Mouse (Mus musculus) liver, adult (tissue): ENCODE results near the gene Basp1.

Experiments
- GATA4 ChIP-seq: IDR thresholded peaks from 2 replicates; pipeline ENCODE4 v1.6.1; 2014; ENCODE audit warnings: mild to moderate bottlenecking, low read length; ENCODE audit not compliant: insufficient replicate concordance

Gene Basp1

DNA sequence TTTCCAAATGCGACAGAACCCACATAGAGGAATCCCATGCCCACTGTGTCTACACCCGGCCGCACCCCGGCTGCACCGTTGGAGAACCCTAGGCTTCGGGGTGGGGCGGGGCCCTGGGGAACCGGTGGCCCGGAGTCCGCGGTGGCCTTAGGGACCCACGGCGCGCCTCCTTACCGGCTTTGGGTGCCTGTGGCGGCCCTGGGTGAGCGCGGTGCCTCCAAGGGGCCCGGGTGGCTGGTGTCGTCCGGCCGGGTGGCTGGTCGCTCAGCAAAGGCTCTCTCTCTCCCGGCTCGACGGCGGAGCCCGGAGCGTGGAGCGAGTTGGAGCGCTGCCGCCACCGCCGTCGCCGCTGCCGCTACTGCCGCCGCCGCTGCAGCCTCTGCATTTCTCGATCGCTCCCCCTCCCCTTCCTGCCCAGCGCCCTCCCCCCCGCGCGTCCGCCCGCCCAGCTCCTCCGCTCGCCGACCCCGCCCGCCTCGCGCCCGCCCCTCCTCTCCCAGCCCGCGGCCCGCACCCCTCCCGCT lies at the start of gene Basp1:
Gene Basp1 (minus strand): TSS at position 387 of the 524 bp plus-strand sequence.
- TF ChIP-seq GATA4 = no peak

DNA sequence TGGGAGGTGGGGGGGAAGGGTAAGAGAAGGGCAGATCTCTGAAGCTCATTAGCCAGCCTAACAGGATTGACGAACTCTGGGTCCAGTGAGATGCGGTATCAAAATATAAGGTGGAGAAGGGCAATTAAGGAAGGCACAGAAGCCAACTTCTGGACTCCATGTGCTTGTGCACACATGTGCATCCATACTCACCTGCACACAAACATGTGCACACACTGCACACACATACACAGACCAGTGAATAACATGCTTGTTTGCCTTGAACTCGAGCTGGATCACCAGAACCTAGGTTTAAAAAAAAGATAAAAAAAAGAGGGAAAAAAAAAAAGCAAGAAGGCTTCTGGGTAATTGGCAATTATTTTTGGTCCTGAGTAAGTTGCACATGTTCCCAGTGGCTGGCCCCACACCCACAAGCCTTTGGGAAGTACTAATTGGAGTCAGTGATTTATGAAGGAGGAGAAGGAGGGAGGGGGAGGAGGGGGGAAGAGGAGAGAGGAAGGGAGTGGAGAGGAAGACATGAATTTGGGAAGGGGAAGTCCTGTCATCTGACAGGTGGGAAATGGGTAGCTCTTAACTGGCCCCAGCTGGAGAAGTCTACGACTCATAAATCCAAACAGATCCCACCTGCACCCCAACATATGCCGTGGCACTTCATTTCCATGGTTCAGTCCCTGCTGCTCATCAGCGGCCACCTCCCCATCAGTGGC lies 48.6 kb upstream of the Basp1 start:
- no peak for TF ChIP-seq GATA4

DNA sequence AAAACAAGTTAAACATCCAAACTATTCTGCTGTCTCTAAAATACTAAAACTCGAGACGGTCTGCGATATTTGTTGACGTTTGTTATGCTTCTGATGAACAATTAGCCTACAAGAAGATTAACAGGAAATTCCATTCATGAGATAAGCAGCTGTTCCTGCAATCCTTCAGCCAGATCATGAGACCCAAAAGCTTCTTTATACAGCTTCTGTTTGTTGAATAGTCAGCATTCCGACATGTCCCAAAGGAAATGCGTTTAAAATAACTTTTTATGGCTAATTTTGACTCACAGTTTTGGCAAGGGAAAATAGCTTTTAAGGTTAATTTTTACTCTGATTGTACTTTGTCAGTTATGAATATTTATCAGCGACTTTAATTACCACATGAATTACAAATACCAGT lies 46.3 kb upstream of the Basp1 start:
- peak; percentile 94; the same call in 1 of the 2 replicates for TF ChIP-seq GATA4

DNA sequence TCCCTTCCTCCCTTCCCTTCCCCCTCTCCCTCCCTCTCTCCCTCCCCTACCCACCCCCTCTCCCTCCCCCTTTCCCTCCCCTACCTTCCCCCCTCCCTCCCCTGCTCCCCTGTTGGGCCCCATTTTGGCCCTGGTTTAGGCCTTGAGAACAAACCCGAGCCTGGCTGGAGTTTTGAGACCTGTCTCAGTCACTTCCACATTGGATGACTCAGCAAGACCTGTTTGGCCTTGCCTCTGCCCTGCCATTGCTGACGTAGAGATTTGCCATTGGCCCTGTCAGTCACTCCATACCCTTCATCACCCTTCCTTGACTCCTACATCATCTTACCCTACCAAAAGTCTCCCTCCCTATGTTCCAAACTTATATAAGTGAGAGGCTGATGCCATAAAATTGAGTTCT lies 43.9 kb upstream of the Basp1 start:
- TF ChIP-seq GATA4 = no peak

DNA sequence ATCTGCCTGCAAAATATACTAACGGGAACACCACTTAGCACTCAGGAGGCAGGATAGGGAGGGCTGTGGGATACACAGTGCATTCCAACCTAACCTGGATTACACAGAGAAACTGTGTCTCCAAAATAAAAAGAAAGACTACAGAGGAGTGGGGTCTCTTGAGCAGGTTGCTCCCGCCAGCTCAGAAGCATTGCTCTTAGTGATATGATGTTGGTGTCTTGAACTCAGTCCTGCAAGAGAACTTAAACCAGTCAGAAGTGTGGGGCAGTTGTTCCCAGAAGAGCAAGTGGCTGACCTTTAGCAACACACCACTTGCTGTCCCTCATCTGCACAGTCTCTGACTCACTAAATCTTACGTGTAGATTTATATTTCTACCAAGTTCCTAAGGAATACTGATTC lies 40.0 kb upstream of the Basp1 start:
- TF ChIP-seq GATA4 = no peak

DNA sequence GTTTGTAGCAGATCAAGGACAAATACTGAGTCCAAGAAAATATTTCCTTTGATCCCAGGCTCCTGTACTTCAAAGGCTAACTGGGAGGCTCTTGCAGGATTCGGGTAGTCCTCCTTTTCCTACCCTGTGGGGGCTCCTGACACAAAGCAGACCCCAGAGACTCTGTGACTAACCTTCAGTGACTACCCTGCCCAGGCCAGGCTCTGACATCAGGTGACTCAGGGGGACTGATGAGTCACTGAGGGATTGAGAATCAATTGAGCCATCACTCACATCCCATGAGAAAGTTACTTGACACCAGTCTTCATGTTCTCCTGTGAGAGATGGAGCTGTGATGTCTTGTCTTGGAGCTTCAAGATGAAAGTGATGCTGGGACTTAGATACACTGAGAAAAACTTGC lies 35.8 kb upstream of the Basp1 start:
- no peak for TF ChIP-seq GATA4

DNA sequence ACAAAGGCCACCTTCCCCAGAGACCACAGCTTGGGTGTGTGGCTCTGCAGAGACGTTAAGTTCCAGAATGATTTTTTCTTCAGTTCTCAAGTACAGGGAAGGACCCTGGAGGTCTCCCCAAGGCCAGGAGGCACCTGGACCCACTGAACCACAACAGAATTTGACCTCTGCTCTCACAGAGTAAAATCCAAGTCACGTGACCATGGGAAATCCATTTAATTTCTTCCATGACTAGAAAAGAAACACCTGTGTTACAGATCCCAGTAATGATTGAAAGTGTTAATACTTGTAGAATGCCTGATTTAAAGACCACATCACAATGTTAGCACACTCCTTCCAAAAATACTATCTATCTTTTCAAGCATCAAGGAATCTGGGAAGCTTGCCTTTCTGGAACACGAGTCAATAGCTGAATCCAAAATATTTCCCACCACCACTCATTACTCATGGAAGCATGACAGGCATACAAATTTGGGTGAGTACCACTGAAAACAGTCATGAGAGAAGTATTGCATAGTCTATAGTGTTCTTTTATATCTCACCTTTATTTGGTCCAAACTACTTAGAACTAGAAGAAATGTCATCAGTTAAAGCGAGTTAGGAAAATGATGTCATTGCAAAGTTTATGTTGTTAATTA lies 35.3 kb upstream of the Basp1 start:
- TF ChIP-seq GATA4 = no peak

DNA sequence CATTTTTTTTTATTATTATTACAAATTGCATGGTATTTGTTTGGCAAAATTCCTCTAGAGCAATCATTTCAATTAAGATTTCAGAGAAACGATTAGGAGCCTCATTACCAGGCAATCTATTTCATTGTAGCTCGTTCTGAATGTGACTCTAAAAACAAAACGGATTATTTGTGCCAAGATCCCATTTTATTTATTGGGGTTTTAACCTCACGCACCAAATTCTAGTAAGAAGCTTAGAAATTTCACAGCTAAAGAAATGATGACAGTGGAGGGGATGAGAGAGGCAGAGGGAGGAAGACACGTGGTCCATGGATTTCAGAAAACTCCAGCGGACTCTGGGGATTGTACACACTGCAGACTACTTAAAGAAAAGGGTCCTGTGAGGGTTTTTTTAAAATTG lies 33.6 kb upstream of the Basp1 start:
- TF ChIP-seq GATA4 = no peak

DNA sequence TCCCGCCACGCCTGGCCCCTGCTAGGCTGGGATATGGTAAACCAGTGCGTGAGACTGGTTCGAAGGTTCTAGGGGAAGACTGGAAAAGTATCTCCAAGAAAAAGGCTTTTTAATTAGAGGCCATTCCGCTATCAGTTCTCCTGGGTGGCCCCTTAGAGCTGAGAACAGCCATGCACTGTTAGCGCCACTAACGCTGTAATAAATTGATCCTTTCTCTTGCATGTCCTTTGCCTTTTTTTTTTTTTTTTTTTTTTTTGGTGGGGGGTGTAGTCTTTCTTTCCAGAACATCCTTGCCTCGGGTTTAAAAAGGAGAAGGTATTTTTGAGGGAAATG lies 32.6 kb upstream of the Basp1 start:
- no peak for TF ChIP-seq GATA4

DNA sequence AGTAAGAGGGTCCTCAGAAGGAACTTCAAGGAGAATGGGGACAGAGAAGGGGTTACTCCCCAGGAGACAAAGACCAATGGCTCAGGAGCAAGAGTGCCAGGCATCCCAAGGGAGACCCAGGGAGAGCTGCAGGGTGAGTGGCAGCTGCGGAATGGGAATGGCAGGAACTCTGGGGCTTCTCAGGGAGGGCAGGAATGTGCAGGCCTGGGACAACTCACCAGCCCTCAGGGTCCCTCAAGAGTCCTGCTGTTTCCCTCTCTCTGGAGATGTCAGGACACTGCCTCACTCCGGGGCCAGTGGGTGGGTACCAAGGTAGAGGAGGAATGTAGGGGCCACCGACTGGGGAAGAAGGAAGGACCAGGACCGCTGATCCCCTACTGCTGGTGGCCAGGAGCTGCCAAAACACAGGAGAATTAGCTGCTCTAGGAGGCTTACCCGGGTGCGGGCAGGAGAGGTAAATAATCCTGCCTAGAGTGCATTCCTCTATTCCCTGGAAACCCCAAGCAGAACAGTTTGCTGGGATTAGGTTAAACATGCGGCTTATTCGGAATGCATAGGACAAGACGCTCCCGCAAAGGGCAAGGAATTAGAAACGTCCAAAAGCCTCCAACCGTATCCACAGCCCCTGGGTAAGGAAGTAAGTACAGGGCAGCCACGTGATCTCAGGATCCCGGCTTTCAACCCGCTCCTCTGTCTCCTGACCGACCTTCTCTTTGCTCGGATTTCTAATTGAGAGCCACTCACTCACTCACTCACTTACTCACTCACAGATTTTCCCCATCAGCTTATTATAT lies 32.0 kb upstream of the Basp1 start:
- TF ChIP-seq GATA4 = no peak

DNA sequence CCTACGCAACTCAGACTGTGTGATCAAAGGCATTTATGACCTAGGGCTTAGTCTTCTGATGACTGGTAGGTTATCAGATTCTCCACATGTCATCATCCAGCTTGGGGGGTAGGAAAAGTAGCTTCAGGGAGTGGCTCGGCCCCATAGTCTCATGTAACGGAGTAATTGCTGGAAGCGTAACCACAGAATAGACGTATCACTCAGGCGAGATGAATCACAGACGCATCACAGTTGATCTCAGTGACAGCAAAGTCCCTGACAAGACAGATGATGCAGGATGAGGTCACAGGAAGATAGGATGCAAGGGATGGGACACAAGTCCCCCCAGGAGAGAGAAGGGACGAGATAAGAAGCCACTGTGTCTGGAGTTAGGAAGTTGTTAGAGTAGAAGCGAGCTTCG lies 30.6 kb upstream of the Basp1 start:
- no peak for TF ChIP-seq GATA4

DNA sequence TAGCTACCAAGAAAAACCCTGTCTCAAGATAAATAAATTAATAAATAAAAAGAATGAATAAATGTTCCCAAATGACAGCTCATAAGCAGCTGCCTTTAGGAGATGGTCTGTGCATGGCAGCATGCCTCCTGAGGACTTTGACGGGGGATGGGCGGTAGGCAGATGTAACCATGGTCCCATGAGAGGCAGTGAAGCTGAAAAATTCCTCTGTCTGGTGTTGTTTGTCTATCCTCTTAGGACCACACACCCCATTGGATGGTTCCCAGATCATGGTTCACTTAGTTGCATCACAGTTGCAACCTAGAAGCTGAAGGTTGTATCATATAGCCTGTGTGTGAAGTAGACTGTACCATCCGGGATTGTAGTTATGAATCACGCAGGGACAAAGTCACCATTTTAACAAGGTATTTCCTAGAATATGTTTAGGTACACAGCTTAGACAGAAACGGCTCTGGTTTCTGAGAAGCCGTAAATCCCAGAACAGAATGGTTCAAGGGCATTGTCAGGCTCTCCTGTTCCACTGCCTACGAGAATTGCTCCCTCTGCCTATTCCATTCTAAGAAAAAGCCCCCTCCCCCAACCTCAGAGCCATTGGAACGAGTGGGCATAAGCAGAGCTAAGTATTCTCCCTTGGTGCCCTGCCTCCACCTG lies 29.7 kb upstream of the Basp1 start:
- TF ChIP-seq GATA4 = no peak

DNA sequence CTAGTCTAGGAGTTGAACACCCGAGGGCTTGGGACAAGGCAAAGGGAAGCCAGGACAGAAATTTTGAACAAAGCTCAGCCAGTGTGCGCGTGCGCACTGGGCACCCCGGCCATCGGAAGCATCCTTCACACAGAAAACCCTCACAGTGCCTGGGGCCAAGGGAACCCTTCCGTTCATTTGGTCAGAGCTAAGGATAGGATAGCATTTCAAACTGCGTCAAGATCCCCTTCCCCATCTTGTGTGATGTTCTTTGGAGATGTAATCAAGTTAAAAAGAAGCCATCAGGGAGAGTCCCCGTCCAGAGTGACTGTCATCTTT lies 28.3 kb upstream of the Basp1 start:
- no peak for TF ChIP-seq GATA4

DNA sequence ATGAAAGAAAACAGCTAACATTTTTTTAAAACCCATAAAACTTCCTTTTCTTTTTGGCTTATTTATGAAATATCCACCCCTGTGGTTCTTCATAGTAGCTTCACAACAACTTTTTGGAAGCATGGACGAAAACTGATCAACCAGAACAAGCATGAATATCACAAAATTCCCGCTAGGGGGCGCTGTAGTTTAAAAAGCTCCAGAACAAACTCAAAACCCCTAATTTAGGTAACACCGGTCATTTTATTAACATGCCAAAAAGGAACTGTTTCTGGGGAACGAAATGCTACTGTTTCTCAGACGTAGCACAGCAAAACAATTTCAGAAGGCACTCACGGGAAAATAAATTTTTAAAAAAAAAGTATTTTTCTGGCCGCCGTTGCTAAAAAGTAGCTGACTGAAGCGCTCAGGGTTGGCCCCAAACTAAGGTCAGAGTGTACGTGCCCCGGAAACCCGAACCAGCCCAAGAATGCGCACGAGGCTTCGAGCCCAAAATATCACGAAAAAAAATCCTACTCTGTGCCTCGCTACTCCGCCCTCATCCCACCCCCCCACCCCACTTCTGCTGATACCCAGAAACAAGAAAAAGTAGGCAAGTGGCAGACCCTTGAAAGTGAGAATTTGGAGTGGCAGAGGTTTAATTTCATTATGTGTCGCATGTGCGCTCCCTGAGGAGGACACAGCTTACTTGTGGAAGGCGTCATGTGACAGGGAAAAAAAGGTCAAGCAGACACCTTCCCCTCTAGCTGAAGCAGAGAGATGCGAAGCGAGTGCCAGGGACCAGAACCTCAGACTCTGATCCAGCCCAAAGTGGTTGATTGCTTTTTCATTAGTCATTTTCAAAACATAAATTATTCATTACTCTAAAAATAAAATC lies 27.7 kb upstream of the Basp1 start:
- no peak for TF ChIP-seq GATA4

DNA sequence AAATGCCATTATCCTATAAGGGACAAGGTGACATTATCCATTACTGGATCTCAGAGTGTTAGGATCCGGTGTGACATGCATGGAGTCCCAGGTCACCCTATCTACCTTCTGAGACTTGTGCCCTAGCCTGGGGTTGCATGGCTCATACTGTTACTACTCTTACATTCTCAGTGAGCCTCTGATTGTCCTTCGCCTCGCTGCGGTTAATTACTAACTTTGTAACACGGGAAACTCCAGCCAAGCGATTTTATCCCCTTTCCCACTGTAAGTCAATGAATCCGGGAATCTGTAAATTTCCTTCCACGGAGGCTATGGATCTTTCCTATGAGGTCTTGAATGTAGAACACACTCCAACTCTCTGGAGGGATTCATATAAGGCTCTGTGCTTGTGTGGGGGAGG lies 26.8 kb upstream of the Basp1 start:
- TF ChIP-seq GATA4 = no peak

DNA sequence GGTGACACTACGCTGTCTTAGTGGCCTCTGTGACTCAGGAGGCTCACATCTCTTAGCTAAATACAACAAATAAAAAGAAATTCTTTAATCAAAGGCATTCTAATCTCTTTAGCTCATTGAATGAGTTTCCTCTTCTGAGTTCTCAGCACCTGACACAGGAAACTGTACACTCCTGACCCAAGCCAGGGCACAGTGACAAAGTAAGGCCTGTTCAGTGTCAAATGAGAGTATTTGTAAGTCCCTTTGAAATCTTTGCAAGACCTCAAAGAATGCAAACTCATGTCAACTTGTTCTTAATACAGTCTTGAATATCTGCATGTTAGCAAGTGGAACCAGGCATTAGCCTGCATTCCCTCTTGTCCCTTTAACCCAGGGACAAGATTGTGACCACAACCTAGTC lies 18.8 kb upstream of the Basp1 start:
- TF ChIP-seq GATA4 = no peak
